Mouse (Mus musculus) neural tube, embryonic 15.5 days (tissue): ENCODE measurements at regions not wholly inside any gene's neighbourhood (a gene's known extent, or its start where the extent isn't known, plus 50 kb on each side); places are given as distances from the start of the nearest gene placed in this dataset.

Experiments
- ATAC-seq: fragments of 200-750 bp; cut with Nextera tagmentation; 2 replicates; pipeline ENCODE4 v1.8.0; 2017; ENCODE audit warnings: mild to moderate bottlenecking, moderate TSS enrichment, moderate library complexity; ENCODE audit not compliant: low FRiP score
- H3K27ac ChIP-seq: fragments of 300-500 bp; sonication (generic); replicated peaks from 2 replicates; pipeline ENCODE4 v1.5.1; 2015; ENCODE audit warnings: mild to moderate bottlenecking, inconsistent platforms
- H3K27me3 ChIP-seq: fragments of 300-500 bp; sonication (generic); replicated peaks from 2 replicates; pipeline ENCODE4 v1.6.1; 2015; ENCODE audit warnings: inconsistent platforms
- H3K36me3 ChIP-seq: fragments of 300-500 bp; sonication (generic); 2 replicates; pipeline ENCODE4 v1.6.1; 2015; ENCODE audit warnings: inconsistent platforms
- H3K4me1 ChIP-seq: fragments of 300-500 bp; sonication (generic); 2 replicates; pipeline ENCODE4 v1.6.1; 2015; ENCODE audit warnings: inconsistent platforms
- H3K4me2 ChIP-seq: fragments of 300-500 bp; sonication (generic); 2 replicates; pipeline ENCODE4 v1.6.1; 2015; ENCODE audit warnings: inconsistent platforms, mild to moderate bottlenecking, moderate library complexity
- H3K4me3 ChIP-seq: fragments of 300-500 bp; sonication (generic); replicated peaks from 2 replicates; pipeline ENCODE4 v1.5.1; 2015; ENCODE audit warnings: mild to moderate bottlenecking, inconsistent platforms
- H3K9ac ChIP-seq: fragments of 300-500 bp; sonication (generic); replicated peaks from 2 replicates; pipeline ENCODE4 v1.6.1; 2015; ENCODE audit warnings: mild to moderate bottlenecking, inconsistent platforms
- H3K9me3 ChIP-seq: fragments of 300-500 bp; sonication (generic); replicated peaks from 2 replicates; pipeline ENCODE4 v1.6.1; 2016; ENCODE audit warnings: inconsistent platforms
- WGBS: fragments of 180-500 bp; shearing (Covaris S2); methylation state at CpG from one replicate; pipeline ENCODE4 v1.1.7; 2015; ENCODE audit warnings: mixed read lengths; 5-methylcytosine and 5-hydroxymethylcytosine counted together

DNA sequence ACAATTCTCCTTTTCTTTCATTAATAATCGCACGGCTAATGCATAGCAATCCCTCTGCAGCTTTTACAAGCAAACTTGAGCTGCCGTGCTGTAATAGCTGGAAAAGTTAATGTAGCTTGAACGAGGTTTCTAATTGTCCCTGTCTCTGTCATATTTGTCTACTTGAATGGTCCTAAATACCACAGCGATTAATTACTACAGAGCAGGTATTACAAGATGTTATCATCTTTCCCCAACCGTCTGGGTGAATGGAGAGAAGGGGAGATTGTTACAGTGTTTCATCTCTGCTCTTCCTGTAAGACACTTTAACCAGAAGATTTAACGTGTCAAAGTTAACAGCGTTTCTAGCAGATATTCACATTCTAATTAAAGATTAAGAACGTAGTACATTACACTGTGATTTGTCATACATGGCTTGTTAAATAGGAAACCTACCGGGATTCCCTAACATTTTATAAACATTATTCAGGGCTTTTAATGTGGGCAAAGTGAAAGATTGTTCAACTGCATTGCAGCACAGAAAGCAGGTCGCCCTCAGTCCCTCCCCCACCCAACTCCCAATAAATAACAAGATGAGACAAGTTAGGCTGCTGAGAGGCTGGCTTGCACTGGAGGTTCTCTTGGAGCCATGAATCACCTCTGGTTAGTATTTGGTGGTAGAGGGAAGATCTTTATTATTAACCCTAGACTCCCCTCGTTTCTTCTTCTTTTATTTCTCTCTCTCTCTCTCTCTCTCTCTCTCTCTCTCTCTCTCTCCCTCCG lies 436.2 kb upstream of the Pou3f3 start:
- Histone ChIP-seq H3K4me3 (no peak overlapping the region), H3K4me2 (peak overlapping the region; percentile 39), H3K27ac (peak overlapping the region; percentile 28), H3K4me1 (peaks cover 35% of the 10 kb centered on the region), H3K27me3 (no peaks in the 10 kb centered on the region), H3K9ac (no peak overlapping the region), H3K36me3 (no peaks in the 10 kb centered on the region), H3K9me3 (no peaks in the 10 kb centered on the region)
- WGBS: 17% methylated on average over 12 of the region's 13 CpGs
- peak; percentile 71 for ATAC-seq

DNA sequence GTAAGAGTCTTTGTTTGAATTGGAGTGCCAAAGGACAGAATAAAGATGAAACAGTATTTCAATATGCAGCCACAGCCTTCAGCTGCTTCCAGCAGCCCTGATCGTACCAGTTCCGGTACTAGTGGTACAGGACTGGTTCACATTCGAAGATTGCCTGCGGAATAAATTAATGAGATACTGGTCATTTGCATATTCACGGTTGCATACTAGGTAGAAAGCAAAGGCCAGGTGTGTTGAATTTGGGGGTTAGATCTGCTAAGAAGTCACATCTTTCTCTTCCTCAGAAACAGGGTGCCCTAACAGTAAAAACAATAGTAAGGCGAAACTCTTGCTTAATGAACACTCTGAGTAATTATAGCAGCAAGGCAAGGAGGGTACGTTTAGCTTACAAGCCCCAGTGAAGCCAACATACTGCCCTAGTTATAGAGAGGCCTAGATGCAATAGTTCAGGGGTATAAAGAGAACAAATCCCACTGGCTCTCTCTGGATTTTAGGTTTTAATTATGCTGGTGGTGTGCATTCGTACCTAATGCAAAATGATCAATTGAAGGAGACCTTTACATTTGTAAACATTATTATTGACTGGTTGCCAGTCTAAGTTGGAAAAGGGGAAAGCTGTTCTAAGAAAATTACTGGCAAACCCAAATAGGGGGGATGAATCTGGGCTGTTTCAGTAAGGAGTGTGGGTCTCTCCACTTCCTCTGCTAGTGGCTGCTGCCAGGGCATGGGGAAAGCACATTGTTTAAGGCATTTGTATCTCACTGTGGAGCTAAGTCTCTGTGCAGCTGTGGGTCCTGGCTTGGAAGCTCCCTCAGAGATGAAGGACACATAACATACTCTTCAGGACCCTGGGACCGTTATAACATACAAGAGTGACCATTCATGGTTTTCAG lies 435.3 kb upstream of the Pou3f3 start:
- peak overlapping the region; percentile 28 for H3K27ac ChIP-seq
- no peaks in the 10 kb centered on the region for H3K9me3 ChIP-seq
- peak overlapping the region; percentile 39 for H3K4me2 ChIP-seq
- H3K4me3 ChIP-seq: no peak overlapping the region
- no peak for ATAC-seq
- no peaks in the 10 kb centered on the region for H3K27me3 ChIP-seq
- H3K9ac ChIP-seq: no peak overlapping the region
- peaks cover 35% of the 10 kb centered on the region for H3K4me1 ChIP-seq
- WGBS: 36% methylated on average over 9 of the region's 9 CpGs
- H3K36me3 ChIP-seq: no peaks in the 10 kb centered on the region

DNA sequence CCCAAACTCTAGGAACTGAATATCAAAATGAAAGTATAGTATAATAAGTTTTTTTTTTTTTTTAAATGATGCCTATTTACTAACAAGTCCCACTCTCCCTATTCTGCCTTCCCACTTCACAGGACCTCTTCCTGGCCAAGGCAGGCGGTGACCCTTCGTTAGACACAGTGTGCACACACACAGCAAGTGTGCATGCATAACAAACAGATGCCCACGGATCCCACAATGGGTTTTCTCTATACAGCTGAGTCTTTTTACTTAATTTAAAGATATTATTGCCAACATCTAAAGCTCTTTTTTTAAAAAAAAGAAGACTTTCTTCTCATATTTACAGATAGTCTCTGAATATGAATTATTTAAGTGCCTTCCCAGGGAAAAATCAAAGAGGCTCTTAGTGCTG lies 434.5 kb upstream of the Pou3f3 start:
- H3K9me3 ChIP-seq: no peaks in the 10 kb centered on the region
- H3K36me3 ChIP-seq: no peaks in the 10 kb centered on the region
- H3K4me1 ChIP-seq: peaks cover 35% of the 10 kb centered on the region
- H3K4me3 ChIP-seq: no peak overlapping the region
- no peak for ATAC-seq
- WGBS: 37% methylated on average over 3 of the region's 3 CpGs
- no peak overlapping the region for H3K27ac ChIP-seq
- H3K4me2 ChIP-seq: no peak overlapping the region
- no peak overlapping the region for H3K9ac ChIP-seq
- no peaks in the 10 kb centered on the region for H3K27me3 ChIP-seq

DNA sequence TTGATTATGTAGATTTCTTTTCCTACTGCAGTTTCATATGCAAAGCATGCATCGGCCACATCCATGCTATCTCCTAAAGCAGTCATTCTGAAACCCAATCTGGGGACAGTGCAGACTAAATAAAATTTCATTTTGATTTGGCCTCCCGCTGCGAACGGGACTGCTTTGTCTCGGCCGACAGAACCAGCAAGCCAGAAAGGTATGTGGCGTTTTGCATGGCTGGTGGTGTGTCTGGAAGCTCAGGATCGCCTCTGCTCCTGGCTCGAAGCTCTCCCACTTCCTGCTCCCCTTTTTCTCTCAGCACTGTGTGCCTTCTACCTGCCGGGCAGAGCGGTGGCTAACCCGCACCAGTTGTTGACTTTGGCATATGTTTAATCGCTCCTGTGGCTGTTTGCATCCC lies 433.8 kb upstream of the Pou3f3 start:
- no peak for ATAC-seq
- no peaks in the 10 kb centered on the region for H3K27me3 ChIP-seq
- H3K27ac ChIP-seq: no peak overlapping the region
- H3K36me3 ChIP-seq: no peaks in the 10 kb centered on the region
- WGBS: 8% methylated on average over 13 of the region's 13 CpGs
- peak overlapping the region; percentile 25; the same call in 1 of the 2 replicates for H3K4me3 ChIP-seq
- peaks cover 35% of the 10 kb centered on the region for H3K4me1 ChIP-seq
- peak overlapping the region; percentile 30 for H3K9ac ChIP-seq
- no peaks in the 10 kb centered on the region for H3K9me3 ChIP-seq
- H3K4me2 ChIP-seq: peak overlapping the region; percentile 51

DNA sequence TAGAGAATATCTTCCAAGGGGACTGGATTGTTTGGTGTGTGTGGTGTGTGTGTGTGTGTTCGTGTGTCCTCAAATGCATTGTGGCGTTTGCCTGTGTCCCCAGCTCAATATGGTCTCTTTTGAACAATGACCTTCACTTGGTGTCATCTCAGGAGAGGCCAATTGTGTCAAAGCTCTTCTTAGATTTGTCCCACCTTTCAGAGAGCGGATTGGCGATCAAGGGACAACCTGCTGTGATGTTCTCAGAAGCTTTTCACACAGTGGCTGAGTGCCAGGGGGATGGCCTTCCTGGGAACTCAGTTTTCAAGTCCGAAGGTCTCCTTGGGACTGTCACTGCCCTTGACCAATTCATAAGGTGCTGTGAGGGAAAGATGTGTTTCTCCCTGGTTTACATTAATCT lies 433.0 kb upstream of the Pou3f3 start:
- Histone ChIP-seq H3K4me2 (no peak overlapping the region), H3K27ac (no peak overlapping the region), H3K9me3 (no peaks in the 10 kb centered on the region), H3K27me3 (no peaks in the 10 kb centered on the region), H3K4me3 (no peak overlapping the region), H3K9ac (no peak overlapping the region), H3K36me3 (no peaks in the 10 kb centered on the region), H3K4me1 (peaks cover 33% of the 10 kb centered on the region)
- ATAC-seq: no peak
- WGBS: 56% methylated on average over 5 of the region's 5 CpGs

DNA sequence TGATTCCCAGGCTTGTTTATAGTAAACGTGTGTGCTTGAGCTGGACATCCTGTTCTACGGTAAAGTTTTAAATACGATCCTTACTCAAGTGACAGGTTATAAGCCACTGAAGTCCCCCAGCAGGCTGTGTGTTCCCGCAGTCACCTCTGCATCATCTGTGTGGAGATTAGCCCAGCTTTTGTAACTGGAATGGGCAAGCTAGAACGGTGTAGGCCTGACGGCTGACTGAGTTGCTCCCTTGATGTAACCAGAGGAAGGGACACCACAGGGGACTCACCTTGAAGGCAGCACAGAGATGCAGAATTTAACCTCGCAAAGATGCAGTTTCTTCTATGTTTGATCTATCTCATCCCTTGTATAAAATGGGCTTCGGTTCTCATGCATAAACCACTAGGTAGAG lies 418.4 kb upstream of the Pou3f3 start:
- Histone ChIP-seq H3K27ac (no peak overlapping the region), H3K4me2 (no peak overlapping the region), H3K9me3 (0 out of 2 replicates have a peak, but pooled peaks cover 4% of the 10 kb centered on the region), H3K9ac (no peak overlapping the region), H3K4me3 (no peak overlapping the region), H3K27me3 (no peaks in the 10 kb centered on the region), H3K36me3 (no peaks in the 10 kb centered on the region), H3K4me1 (no peaks in the 10 kb centered on the region)
- WGBS: 61% methylated on average over 8 of the region's 8 CpGs
- no peak for ATAC-seq

DNA sequence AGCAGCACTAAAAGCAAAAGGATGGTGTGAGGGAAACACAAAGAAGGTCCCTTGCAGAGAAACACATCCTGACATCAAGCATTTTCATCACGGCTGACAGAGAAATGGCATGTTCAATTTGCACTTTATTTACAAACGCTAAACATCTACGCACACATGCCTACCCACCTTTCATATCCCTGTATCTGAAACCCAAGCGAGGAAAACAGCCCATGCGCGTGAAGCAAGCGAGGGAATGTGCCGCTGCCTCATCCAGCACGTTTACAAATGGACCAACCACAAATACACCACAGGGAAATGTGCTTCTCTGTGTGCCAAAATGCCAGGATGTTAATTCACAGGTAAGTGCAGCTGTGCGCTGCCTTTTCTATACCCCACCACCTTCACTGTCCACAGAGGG lies 399.7 kb upstream of the Pou3f3 start:
- Histone ChIP-seq H3K9me3 (no peaks in the 10 kb centered on the region), H3K36me3 (no peaks in the 10 kb centered on the region), H3K4me3 (no peak overlapping the region), H3K4me1 (no peaks in the 10 kb centered on the region), H3K9ac (no peak overlapping the region), H3K27ac (no peak overlapping the region), H3K27me3 (no peaks in the 10 kb centered on the region), H3K4me2 (0 out of 2 replicates have a peak overlapping the region, but pooled peaks have one; percentile 11)
- no peak for ATAC-seq
- 51% methylated on average over 10 of the region's 10 CpGs for WGBS

DNA sequence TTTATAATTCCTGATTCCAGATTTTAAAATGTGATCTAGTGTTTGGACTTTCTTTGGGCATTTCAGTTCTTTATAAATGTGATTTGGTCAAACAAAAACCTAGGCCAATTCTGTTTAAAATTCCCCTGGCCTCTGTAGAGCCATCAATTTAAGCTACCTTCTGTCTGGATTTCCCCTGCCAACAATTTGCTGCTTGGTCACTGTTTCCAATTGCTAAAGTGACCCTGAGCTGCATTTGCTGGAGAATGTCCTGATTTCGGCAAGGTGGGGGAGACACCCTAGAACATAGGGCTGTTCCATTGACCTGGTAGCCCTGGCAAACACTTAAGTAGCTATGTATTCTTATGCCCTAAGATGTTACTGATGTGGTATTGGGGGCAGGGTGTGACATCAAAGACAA lies 386.3 kb upstream of the Pou3f3 start:
- no peak for ATAC-seq
- H3K27ac ChIP-seq: no peak overlapping the region
- H3K9me3 ChIP-seq: no peaks in the 10 kb centered on the region
- H3K4me3 ChIP-seq: no peak overlapping the region
- H3K4me1 ChIP-seq: no peaks in the 10 kb centered on the region
- H3K4me2 ChIP-seq: no peak overlapping the region
- H3K9ac ChIP-seq: no peak overlapping the region
- no peaks in the 10 kb centered on the region for H3K36me3 ChIP-seq
- 68% methylated on average over 1 of the region's 1 CpGs for WGBS
- H3K27me3 ChIP-seq: no peaks in the 10 kb centered on the region

DNA sequence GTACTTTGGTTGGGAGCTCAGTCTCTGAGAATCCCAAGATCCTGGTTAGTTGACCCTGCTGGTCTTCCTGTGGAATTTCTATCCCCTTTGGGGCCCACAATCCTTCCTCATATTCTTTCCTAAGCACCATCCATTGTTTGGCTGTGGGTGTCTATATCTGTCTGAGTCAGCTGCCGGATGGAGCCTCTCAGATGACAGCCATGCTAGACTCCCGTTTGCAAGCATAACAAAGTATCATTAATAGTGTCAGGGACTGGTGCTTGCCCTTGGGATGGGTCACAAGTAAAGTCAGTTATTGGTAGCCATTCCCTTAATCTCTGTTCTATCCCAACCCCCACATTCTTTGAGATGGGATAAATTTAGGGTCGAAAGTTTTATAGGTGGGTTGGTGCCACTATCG lies 382.1 kb upstream of the Pou3f3 start:
- H3K27ac ChIP-seq: no peak overlapping the region
- H3K4me3 ChIP-seq: no peak overlapping the region
- no peaks in the 10 kb centered on the region for H3K9me3 ChIP-seq
- 95% methylated on average over 4 of the region's 4 CpGs for WGBS
- no peak for ATAC-seq
- no peak overlapping the region for H3K4me2 ChIP-seq
- H3K27me3 ChIP-seq: no peaks in the 10 kb centered on the region
- no peaks in the 10 kb centered on the region for H3K36me3 ChIP-seq
- H3K9ac ChIP-seq: no peak overlapping the region
- no peaks in the 10 kb centered on the region for H3K4me1 ChIP-seq

DNA sequence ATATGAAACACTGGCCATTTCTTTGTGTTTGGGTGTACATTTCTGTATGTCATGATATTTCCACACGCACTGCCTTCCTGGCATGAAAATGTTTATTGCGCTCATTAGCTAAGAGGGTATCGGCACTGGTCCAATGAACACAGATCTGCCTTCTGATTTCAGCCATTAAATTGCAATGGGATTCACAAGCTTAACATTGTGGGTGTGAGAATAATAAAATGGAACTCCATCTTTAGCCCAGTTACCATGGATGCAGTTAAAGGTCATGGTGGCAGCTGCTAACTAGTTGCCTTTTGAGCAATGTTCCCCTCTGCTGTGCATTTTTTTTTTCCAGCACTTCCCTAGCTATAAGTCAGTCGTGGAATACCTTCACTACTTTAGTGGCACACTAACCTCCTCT lies 343.7 kb upstream of the Pou3f3 start:
- ATAC-seq: no peak
- no peak overlapping the region for H3K4me3 ChIP-seq
- H3K27ac ChIP-seq: no peak overlapping the region; the same call in 1 of the 2 replicates
- no peaks in the 10 kb centered on the region for H3K9me3 ChIP-seq
- H3K27me3 ChIP-seq: no peaks in the 10 kb centered on the region
- H3K9ac ChIP-seq: no peak overlapping the region
- 21% methylated on average over 4 of the region's 4 CpGs for WGBS
- H3K4me1 ChIP-seq: peaks cover 24% of the 10 kb centered on the region
- peak overlapping the region; percentile 46 for H3K4me2 ChIP-seq
- no peaks in the 10 kb centered on the region for H3K36me3 ChIP-seq

DNA sequence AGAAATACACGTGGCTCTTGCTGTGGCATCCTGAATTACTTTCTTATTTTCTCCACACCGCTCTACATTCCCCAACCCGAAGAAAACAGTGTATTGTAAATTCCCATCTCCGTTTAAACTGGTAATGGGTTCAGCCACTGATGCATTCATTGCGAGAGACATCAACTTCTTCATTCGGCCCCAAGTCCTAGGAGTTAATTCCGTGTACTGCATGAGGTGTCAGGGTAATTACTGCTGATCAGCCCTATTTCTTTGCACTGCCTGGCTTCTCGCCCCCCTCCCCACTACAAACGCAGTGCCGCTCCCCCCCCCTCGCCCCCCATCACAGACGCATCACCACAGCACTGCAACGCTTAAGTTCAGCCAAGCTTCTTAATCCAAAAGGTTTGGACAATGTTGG lies 343.2 kb upstream of the Pou3f3 start:
- Histone ChIP-seq H3K4me2 (peak overlapping the region; percentile 46), H3K27me3 (no peaks in the 10 kb centered on the region), H3K36me3 (no peaks in the 10 kb centered on the region), H3K27ac (no peak overlapping the region; the same call in 1 of the 2 replicates), H3K9ac (no peak overlapping the region), H3K9me3 (no peaks in the 10 kb centered on the region), H3K4me3 (no peak overlapping the region), H3K4me1 (peaks cover 24% of the 10 kb centered on the region)
- WGBS: 31% methylated on average over 13 of the region's 13 CpGs
- ATAC-seq: no peak

DNA sequence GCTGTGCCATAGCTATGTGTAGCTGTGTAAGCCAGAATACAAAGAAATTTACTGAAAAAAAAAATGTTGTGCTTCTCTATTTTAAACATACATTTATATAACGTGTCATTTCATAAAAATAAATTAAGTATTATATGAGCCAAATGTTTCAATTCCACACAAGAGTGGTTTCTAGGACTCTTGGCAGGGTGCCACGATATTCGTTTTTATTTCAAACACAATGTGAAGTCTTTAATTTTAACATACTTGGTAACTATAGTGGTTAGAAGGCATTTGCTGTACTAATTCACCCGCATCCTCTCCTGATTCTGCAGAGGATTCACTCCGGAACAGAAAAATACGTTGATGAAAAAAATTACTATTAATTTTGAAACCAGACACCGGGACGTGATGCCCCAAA lies 342.5 kb upstream of the Pou3f3 start:
- no peaks in the 10 kb centered on the region for H3K9me3 ChIP-seq
- WGBS: 49% methylated on average over 8 of the region's 8 CpGs
- H3K36me3 ChIP-seq: no peaks in the 10 kb centered on the region
- H3K9ac ChIP-seq: no peak overlapping the region
- no peaks in the 10 kb centered on the region for H3K27me3 ChIP-seq
- ATAC-seq: no peak
- H3K4me1 ChIP-seq: peaks cover 24% of the 10 kb centered on the region
- 0 out of 2 replicates have a peak overlapping the region, but pooled peaks have one; percentile 23 for H3K27ac ChIP-seq
- H3K4me3 ChIP-seq: no peak overlapping the region
- H3K4me2 ChIP-seq: peak overlapping the region; percentile 46; the same call in 1 of the 2 replicates
